26 mouse cellular contexts compared by ENCODE assay signal in genomic region chr5:137476964-137477363, GRCm38 (mm10). TPM values are rescaled to one million over a fixed set of nuclear protein-coding genes. Genes with fewer than 3 reads are reported as not detected.
"Had no signal": no experiment of that assay in that cellular context is flagged by ENCODE, and none has a peak within 500 bp of the region (broad histone marks: within the 10 kb centered on the region; RNA-seq: fewer than 3 reads in every experiment).

Gene Zan, minus strand, starts transcription at chr5:137477064.

- H3K4me3 ChIP-seq: embryonic facial prominence, embryonic 10.5 days; embryonic facial prominence, embryonic 12.5 days; embryonic facial prominence, embryonic 13.5 days; embryonic facial prominence, embryonic 15.5 days; erythroblast, embryonic 14.5 days; forebrain, embryonic 10.5 days; forebrain, embryonic 12.5 days; forebrain, embryonic 13.5 days; forebrain, embryonic 15.5 days; gastrocnemius, adult 2 months; heart, adult 2 months had no signal

- H3K27me3 ChIP-seq: embryonic facial prominence, embryonic 12.5 days; embryonic facial prominence, embryonic 13.5 days; embryonic facial prominence, embryonic 15.5 days; forebrain, embryonic 13.5 days; forebrain, embryonic 15.5 days had no signal

- DNase-seq: cerebellum, adult 8-10 months; cerebellum, adult 9-10 months; cerebellum, adult 9-11 months; cerebellum, postnatal 10 days; cerebellum, postnatal 14 days; cerebellum, postnatal 25 days; cerebellum, postnatal 36 days; embryo, embryonic 11 days; forebrain, postnatal 0 days; gastrocnemius, adult 2 months; gastrocnemius, postnatal 10 days; gastrocnemius, postnatal 14 days; gastrocnemius, postnatal 25 days; gastrocnemius, postnatal 36 days; heart, adult 11 months; heart, adult 18-20 months; heart, adult 2 months had no signal

- H3K27ac ChIP-seq: embryonic facial prominence, embryonic 10.5 days; embryonic facial prominence, embryonic 12.5 days; embryonic facial prominence, embryonic 13.5 days; embryonic facial prominence, embryonic 15.5 days; forebrain, embryonic 10.5 days; forebrain, embryonic 12.5 days; forebrain, embryonic 13.5 days; forebrain, embryonic 15.5 days; gastrocnemius, adult 2 months; heart, adult 2 months had no signal

- H3K36me3 ChIP-seq: embryonic facial prominence, embryonic 10.5 days; embryonic facial prominence, embryonic 12.5 days; embryonic facial prominence, embryonic 13.5 days; embryonic facial prominence, embryonic 15.5 days; forebrain, embryonic 10.5 days; forebrain, embryonic 12.5 days; forebrain, embryonic 15.5 days had no signal

- H3K4me1 ChIP-seq: embryonic facial prominence, embryonic 13.5 days; embryonic facial prominence, embryonic 15.5 days; forebrain, embryonic 13.5 days; forebrain, embryonic 15.5 days had no signal

RNA-seq across cellular contexts. Expression of gene Zan, which starts in this region (rescaled TPM):
- polyA plus RNA-seq: erythroblast, embryonic 14.5 days had no signal
